Mouse (Mus musculus) stomach, postnatal 0 days (tissue): ENCODE measurements around the gene Lrrc8d. TPM values are rescaled to one million over a fixed set of nuclear protein-coding genes. Genes with fewer than 3 reads are reported as not detected.

Experiments used
- ATAC-seq: fragments of 200-750 bp; cut with Nextera tagmentation; 2 replicates; pipeline ENCODE4 v1.8.0; 2017; ENCODE audit not compliant: low FRiP score, low TSS enrichment
- DNase-seq: peaks from one replicate; pipeline ENCODE4 v3.0.0-alpha.2; 2016; ENCODE audit warnings: low spot score
- H3K27ac ChIP-seq: fragments of 300-500 bp; sonication (generic); replicated peaks from 2 replicates; pipeline ENCODE4 v1.5.1; 2014; ENCODE audit warnings: mild to moderate bottlenecking, control low read depth
- H3K27me3 ChIP-seq: fragments of 300-500 bp; sonication (generic); 2 replicates; pipeline ENCODE4 v1.6.1; 2014; ENCODE audit warnings: low read length; ENCODE audit not compliant: control insufficient read depth, insufficient read depth
- H3K36me3 ChIP-seq: fragments of 300-500 bp; sonication (generic); 2 replicates; pipeline ENCODE4 v1.6.1; 2014; ENCODE audit warnings: low read length, mixed read lengths; ENCODE audit not compliant: control insufficient read depth, insufficient read depth
- H3K4me1 ChIP-seq: fragments of 300-500 bp; sonication (generic); replicated peaks from 2 replicates; pipeline ENCODE4 v1.6.1; 2014; ENCODE audit warnings: antibody characterized with exemption; ENCODE audit not compliant: control insufficient read depth, insufficient read depth
- H3K4me2 ChIP-seq: fragments of 300-500 bp; sonication (generic); replicated peaks from 2 replicates; pipeline ENCODE4 v1.6.1; 2014; ENCODE audit warnings: low read depth, mild to moderate bottlenecking, control low read depth, moderate library complexity
- H3K4me3 ChIP-seq: fragments of 300-500 bp; sonication (generic); 2 replicates; pipeline ENCODE4 v1.5.1; 2014; ENCODE audit warnings: low read depth, low read length, control low read depth
- H3K9ac ChIP-seq: fragments of 300-500 bp; sonication (generic); 2 replicates; pipeline ENCODE4 v1.6.1; 2014; ENCODE audit warnings: mild to moderate bottlenecking, low read length, control low read depth, mixed read lengths
- H3K9me3 ChIP-seq: fragments of 300-500 bp; sonication (generic); 2 replicates; pipeline ENCODE4 v1.6.1; 2016; ENCODE audit warnings: low read length; ENCODE audit not compliant: control insufficient read depth
- CTCF ChIP-seq: IDR thresholded peaks from 2 replicates; pipeline ENCODE4 v1.5.1; 2016; ENCODE audit warnings: antibody characterized with exemption, low read depth, mild to moderate bottlenecking, moderate library complexity
- EP300 ChIP-seq: optimal IDR thresholded peaks from 2 replicates; pipeline ENCODE3; 2016; ENCODE audit warnings: antibody characterized with exemption
- WGBS: fragments of 180-500 bp; shearing (Covaris S2); extraction: QIAGEN DNeasy Blood & Tissue Kit; methylation state at CpG from one replicate; pipeline ENCODE4 v1.1.7; 2014; 5-methylcytosine and 5-hydroxymethylcytosine counted together
- polyA plus RNA-seq: library from polyadenylated mRNA; unstranded; fragments of >200 nt; fragmentation: Nextera tagmentation; extraction: Ambion mirVana; gene quantifications from 2 replicates; pipeline ENCODE4 v1.2.1, GENCODE M21; 2015

The Lrrc8d gene
- polyA plus RNA-seq, 1 experiment from 2014 or later = 10.2 TPM

GRCm38 (mm10) chr5:105868593-105868992 is 168.8 kb downstream of the Lrrc8d start:
- no peaks in the 10 kb centered on the region for H3K27me3 ChIP-seq
- TF ChIP-seq CTCF = peak; percentile 96
- no peak for TF ChIP-seq EP300
- ATAC-seq = peak; percentile 28; the same call in 1 of the 2 replicates
- H3K9me3 ChIP-seq = no peaks in the 10 kb centered on the region
- no peak overlapping the region for H3K9ac ChIP-seq
- DNase-seq = peak; percentile 83
- H3K36me3 ChIP-seq = no peaks in the 10 kb centered on the region
- no peak overlapping the region for H3K27ac ChIP-seq
- no peak overlapping the region for H3K4me2 ChIP-seq
- 24% methylated on average over 3 of the region's 3 CpGs for WGBS
- H3K4me1 ChIP-seq = no peaks in the 10 kb centered on the region
- no peak overlapping the region for H3K4me3 ChIP-seq

- no peak overlapping the region for H3K27ac ChIP-seq
- H3K27me3 ChIP-seq = no peaks in the 10 kb centered on the region
- H3K4me2 ChIP-seq = no peak overlapping the region
- WGBS = 82% methylated on average over 7 of the region's 7 CpGs
- no peak overlapping the region for H3K9ac ChIP-seq
- TF ChIP-seq CTCF (no peak), EP300 (no peak)
- H3K9me3 ChIP-seq = no peaks in the 10 kb centered on the region
- DNase-seq = no peak
- no peak overlapping the region for H3K4me3 ChIP-seq
- no peaks in the 10 kb centered on the region for H3K4me1 ChIP-seq
- ATAC-seq = no peak
- H3K36me3 ChIP-seq = no peaks in the 10 kb centered on the region
Measured at GRCm38 (mm10) chr5:105869739-105870138, 170.0 kb downstream of the Lrrc8d start.

DNA sequence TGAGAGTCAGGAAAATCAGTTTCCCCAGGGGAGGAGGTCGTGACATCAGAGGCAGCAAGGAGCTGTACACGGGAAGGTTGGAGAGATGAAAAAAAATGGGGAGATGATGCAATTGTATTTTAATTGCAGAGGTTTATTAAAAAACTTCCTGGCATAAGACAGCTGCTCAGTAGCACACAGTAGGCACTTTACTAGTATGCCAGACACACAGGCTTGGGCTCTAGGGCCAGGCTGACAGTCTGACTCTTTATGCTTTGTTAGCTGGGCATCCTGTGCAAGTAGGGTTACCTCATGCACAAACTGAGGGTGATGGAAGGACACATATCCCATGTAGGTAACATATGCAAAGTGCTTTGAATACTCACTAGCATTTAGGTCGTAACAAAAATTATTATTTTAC is 171.4 kb downstream of the Lrrc8d start:
- Histone ChIP-seq H3K4me3 (no peak overlapping the region), H3K4me2 (no peak overlapping the region), H3K27me3 (no peaks in the 10 kb centered on the region), H3K9ac (no peak overlapping the region), H3K4me1 (0 out of 2 replicates have a peak, but pooled peaks cover 2% of the 10 kb centered on the region), H3K9me3 (no peaks in the 10 kb centered on the region), H3K27ac (no peak overlapping the region), H3K36me3 (no peaks in the 10 kb centered on the region)
- ATAC-seq (no peak), DNase-seq (no peak)
- WGBS = 71% methylated on average over 3 of the region's 3 CpGs
- TF ChIP-seq EP300 (no peak), CTCF (no peak)

DNA sequence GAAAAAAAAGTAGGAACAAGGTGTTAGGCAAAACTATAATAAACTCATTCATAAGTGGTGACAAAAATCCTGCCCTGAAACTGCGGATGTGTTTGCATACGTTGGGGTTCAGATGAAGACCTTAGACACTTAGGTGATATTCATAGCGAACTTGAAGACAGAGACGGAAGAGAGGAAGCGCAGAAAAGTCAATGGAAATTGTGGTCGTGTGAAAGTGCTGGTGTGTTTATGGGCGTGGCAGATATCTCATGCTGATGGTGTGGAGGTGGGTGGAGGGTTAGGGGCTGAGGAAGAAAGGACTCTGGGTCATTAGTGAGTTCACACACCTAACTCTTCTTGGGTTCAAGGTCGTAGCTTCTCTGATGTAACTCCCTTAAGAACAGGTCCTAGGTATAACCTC is 172.4 kb downstream of the Lrrc8d start:
- no peak for DNase-seq
- Histone ChIP-seq H3K9ac (no peak overlapping the region), H3K4me1 (0 out of 2 replicates have a peak, but pooled peaks cover 2% of the 10 kb centered on the region), H3K27me3 (no peaks in the 10 kb centered on the region), H3K36me3 (no peaks in the 10 kb centered on the region), H3K9me3 (no peaks in the 10 kb centered on the region), H3K4me2 (no peak overlapping the region), H3K4me3 (no peak overlapping the region), H3K27ac (no peak overlapping the region)
- no peak for TF ChIP-seq CTCF
- no peak for TF ChIP-seq EP300
- no peak for ATAC-seq
- 70% methylated on average over 8 of the region's 8 CpGs for WGBS

DNA sequence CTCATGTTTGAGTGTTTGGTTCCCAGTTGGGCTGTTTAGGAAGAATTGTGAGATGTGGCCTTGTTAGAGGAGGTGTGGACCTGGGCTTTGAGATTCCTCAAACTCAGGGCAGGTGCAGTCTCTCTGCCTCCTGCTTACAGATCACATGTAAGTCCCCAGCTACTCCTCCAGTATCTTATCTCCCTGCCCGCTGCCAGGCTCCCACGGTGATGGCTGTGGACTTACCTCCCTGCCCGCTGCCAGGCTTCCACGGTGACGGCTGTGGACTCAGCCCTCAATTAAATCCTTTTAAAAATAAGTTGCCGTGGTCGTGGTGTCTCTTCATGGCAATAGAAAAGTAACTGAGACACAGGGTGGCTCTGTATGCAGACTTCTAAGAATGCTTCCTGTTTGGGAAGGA is 173.1 kb downstream of the Lrrc8d start:
- Histone ChIP-seq H3K9me3 (no peaks in the 10 kb centered on the region), H3K27ac (no peak overlapping the region), H3K4me1 (peaks cover 2% of the 10 kb centered on the region; the same call in 1 of the 2 replicates), H3K9ac (no peak overlapping the region), H3K4me3 (no peak overlapping the region), H3K4me2 (no peak overlapping the region), H3K36me3 (no peaks in the 10 kb centered on the region), H3K27me3 (no peaks in the 10 kb centered on the region)
- DNase-seq (no peak), ATAC-seq (no peak)
- TF ChIP-seq EP300 = no peak
- TF ChIP-seq CTCF = no peak
- WGBS = 51% methylated on average over 7 of the region's 7 CpGs

DNA sequence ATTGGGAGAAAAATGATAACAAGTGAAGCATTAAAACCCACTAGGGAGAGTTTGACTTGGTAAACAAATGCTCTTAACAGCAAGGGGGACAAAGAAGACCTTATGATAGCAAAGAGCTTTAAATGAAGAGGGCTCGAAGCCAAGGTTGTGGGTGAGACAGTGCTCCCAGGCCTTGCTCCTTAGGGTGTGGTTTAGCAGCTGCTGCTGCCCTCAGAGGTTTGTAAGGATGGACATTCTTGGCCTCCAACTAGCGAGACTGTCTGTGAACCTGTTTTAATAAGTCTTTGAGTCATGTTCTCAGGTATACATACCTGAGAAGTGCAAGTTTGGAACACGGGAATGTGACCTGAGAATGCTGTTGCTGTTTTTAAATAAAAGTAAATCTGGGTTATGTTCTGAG is 174.0 kb downstream of the Lrrc8d start:
- 62% methylated on average over 3 of the region's 3 CpGs for WGBS
- Histone ChIP-seq H3K9me3 (no peaks in the 10 kb centered on the region), H3K9ac (no peak overlapping the region), H3K27me3 (no peaks in the 10 kb centered on the region), H3K27ac (no peak overlapping the region), H3K4me2 (no peak overlapping the region), H3K4me3 (no peak overlapping the region), H3K36me3 (no peaks in the 10 kb centered on the region), H3K4me1 (peaks cover 5% of the 10 kb centered on the region; the same call in 1 of the 2 replicates)
- TF ChIP-seq EP300 = no peak
- TF ChIP-seq CTCF = no peak
- DNase-seq = no peak
- no peak for ATAC-seq
